Mouse (Mus musculus) CH12.LX (cell line): ENCODE measurements around the gene Gria3. TPM values are rescaled to one million over a fixed set of nuclear protein-coding genes. Genes with fewer than 3 reads are reported as not detected.

Experiments used
- DNase-seq: peaks from one replicate; pipeline ENCODE4 v3.0.0-alpha.2; 2013; ENCODE audit errors: extremely low read depth
- H3K27ac ChIP-seq: 2 replicates; pipeline ENCODE4 v1.5.1; 2012; ENCODE audit warnings: low read depth, mild to moderate bottlenecking, control low read depth, moderate library complexity; ENCODE audit not compliant: insufficient read depth
- H3K27me3 ChIP-seq: replicated peaks from 2 replicates; pipeline ENCODE3; 2012; ENCODE audit warnings: inconsistent platforms
- H3K36me3 ChIP-seq, 2 experiments: replicated peaks in 1 of 2; 2 replicates each; pipeline versions ENCODE3 to v1.6.1; 2012; ENCODE audit warnings: inconsistent platforms in 1 of 2, low read length in 1 of 2, mild to moderate bottlenecking in 1 of 2, mixed read lengths in 1 of 2, moderate library complexity in 1 of 2; ENCODE audit not compliant: control insufficient read depth in 1 of 2, insufficient read depth in 1 of 2
- H3K4me1 ChIP-seq, 2 experiments: 2 replicates each; pipeline ENCODE4 v1.6.1; 2012; ENCODE audit warnings: inconsistent platforms in 1 of 2, moderate library complexity in 1 of 2; ENCODE audit not compliant: insufficient read depth in 2 of 2, control insufficient read depth in 1 of 2
- H3K4me2 ChIP-seq: 2 replicates; pipeline ENCODE4 v1.6.1; 2012; ENCODE audit warnings: low read depth, mild to moderate bottlenecking, control low read depth; ENCODE audit not compliant: poor library complexity, insufficient read depth, severe bottlenecking
- H3K4me3 ChIP-seq, 3 experiments: fragments of 150-350 bp in 1 of 3; sonication (generic) in 1 of 3; replicated peaks in 1 of 3; 2 replicates each; pipeline versions ENCODE3 to v1.5.1; 2011 to 2012; ENCODE audit warnings: low read depth in 2 of 3, low read length in 2 of 3, mild to moderate bottlenecking in 2 of 3, moderate library complexity in 2 of 3, control low read depth in 1 of 3, improper control_type of control experiment in 1 of 3, inconsistent platforms in 1 of 3, mixed read lengths in 1 of 3; ENCODE audit not compliant: poor library complexity in 1 of 3
- H3K79me2 ChIP-seq: replicated peaks from 2 replicates; pipeline ENCODE4 v1.6.1; 2012; ENCODE audit warnings: mild to moderate bottlenecking, moderate library complexity; ENCODE audit not compliant: control insufficient read depth, poor library complexity, insufficient read depth, severe bottlenecking; ENCODE audit errors: extremely low read depth
- H3K9ac ChIP-seq: 2 replicates; pipeline ENCODE4 v1.6.1; 2012; ENCODE audit warnings: low read depth, mild to moderate bottlenecking, control low read depth, moderate library complexity; ENCODE audit not compliant: insufficient read depth
- H3K9me3 ChIP-seq: replicated peaks from 2 replicates; pipeline ENCODE3; 2012; ENCODE audit warnings: low read length, inconsistent platforms, mixed read lengths
- BHLHE40 ChIP-seq: IDR thresholded peaks from 2 replicates; pipeline ENCODE4 v1.6.1; 2011; ENCODE audit warnings: mild to moderate bottlenecking, low read depth, low read length, improper control_type of control experiment
- CHD2 ChIP-seq: IDR thresholded peaks from 2 replicates; pipeline ENCODE4 v1.6.1; 2011; ENCODE audit warnings: low read length, improper control_type of control experiment
- CTCF ChIP-seq, 2 experiments: IDR thresholded peaks in 1 of 2; conservative IDR thresholded peaks in 1 of 2; 2 replicates each; pipeline ENCODE4 v1.5.1; 2011 to 2012; ENCODE audit warnings: low read depth in 2 of 2, low read length in 2 of 2, improper control_type of control experiment in 1 of 2, inconsistent platforms in 1 of 2, mild to moderate bottlenecking in 1 of 2, moderate library complexity in 1 of 2
- E2F4 ChIP-seq: IDR thresholded peaks from 2 replicates; pipeline ENCODE4 v1.6.1; 2011; ENCODE audit warnings: low read depth, low read length, improper control_type of control experiment; ENCODE audit not compliant: insufficient replicate concordance
- ELF1 ChIP-seq: IDR thresholded peaks from 2 replicates; pipeline ENCODE4 v1.6.1; 2014; ENCODE audit warnings: low read depth, mild to moderate bottlenecking, inconsistent platforms, low read length, improper control_type of control experiment
- EP300 ChIP-seq: IDR thresholded peaks from 2 replicates; pipeline ENCODE4 v1.6.1; 2011; ENCODE audit warnings: low read length, improper control_type of control experiment
- ETS1 ChIP-seq: conservative IDR thresholded peaks from 2 replicates; pipeline ENCODE4 v1.6.1; 2012; ENCODE audit warnings: low read depth, mild to moderate bottlenecking, inconsistent platforms, low read length, improper control_type of control experiment, moderate library complexity
- GABPA ChIP-seq: IDR thresholded peaks from 2 replicates; pipeline ENCODE4 v1.6.1; 2012; ENCODE audit warnings: low read depth, low read length, improper control_type of control experiment, inconsistent platforms; ENCODE audit not compliant: insufficient replicate concordance
- HCFC1 ChIP-seq: IDR thresholded peaks from 2 replicates; pipeline ENCODE4 v1.6.1; 2012; ENCODE audit warnings: low read depth, mild to moderate bottlenecking, inconsistent platforms, low read length, improper control_type of control experiment
- JUN ChIP-seq: IDR thresholded peaks from 2 replicates; pipeline ENCODE4 v1.6.1; 2011; ENCODE audit warnings: low read depth, mild to moderate bottlenecking, low read length, improper control_type of control experiment, moderate library complexity; ENCODE audit not compliant: insufficient read depth
- JUND ChIP-seq: conservative IDR thresholded peaks from 2 replicates; pipeline ENCODE4 v1.6.1; 2011; ENCODE audit warnings: low read depth, low read length, improper control_type of control experiment
- KAT2A ChIP-seq: IDR thresholded peaks from 2 replicates; pipeline ENCODE4 v1.6.1; 2012; ENCODE audit warnings: low read length, improper control_type of control experiment, inconsistent platforms; ENCODE audit not compliant: insufficient replicate concordance
- MAFK ChIP-seq: IDR thresholded peaks from 2 replicates; pipeline ENCODE4 v1.6.1; 2011; ENCODE audit warnings: low read length, improper control_type of control experiment; ENCODE audit not compliant: insufficient replicate concordance
- MAX ChIP-seq: IDR thresholded peaks from 2 replicates; pipeline ENCODE4 v1.6.1; 2011; ENCODE audit warnings: low read length, improper control_type of control experiment
- MAZ ChIP-seq: IDR thresholded peaks from 2 replicates; pipeline ENCODE4 v1.6.1; 2012; ENCODE audit warnings: low read depth, mild to moderate bottlenecking, inconsistent platforms, low read length, improper control_type of control experiment, moderate library complexity
- MXI1 ChIP-seq: IDR thresholded peaks from 2 replicates; pipeline ENCODE4 v1.6.1; 2011; ENCODE audit warnings: mild to moderate bottlenecking, low read depth, low read length, improper control_type of control experiment
- NELFE ChIP-seq: IDR thresholded peaks from 2 replicates; pipeline ENCODE4 v1.6.1; 2011; ENCODE audit warnings: low read depth, low read length, improper control_type of control experiment
- NRF1 ChIP-seq: IDR thresholded peaks from 2 replicates; pipeline ENCODE4 v1.6.1; 2014; ENCODE audit warnings: low read depth, mild to moderate bottlenecking, inconsistent platforms, low read length, improper control_type of control experiment, moderate library complexity
- PAX5 ChIP-seq: IDR thresholded peaks from 2 replicates; pipeline ENCODE4 v1.6.1; 2012; ENCODE audit warnings: low read length, inconsistent platforms, mixed read lengths
- RAD21 ChIP-seq: IDR thresholded peaks from 2 replicates; pipeline ENCODE4 v1.6.1; 2011; ENCODE audit warnings: low read depth, mild to moderate bottlenecking, low read length, improper control_type of control experiment, moderate library complexity
- RCOR1 ChIP-seq: conservative IDR thresholded peaks from 2 replicates; pipeline ENCODE4 v1.6.1; 2012; ENCODE audit warnings: low read depth, mild to moderate bottlenecking, inconsistent platforms, low read length, improper control_type of control experiment
- SIN3A ChIP-seq: IDR thresholded peaks from 2 replicates; pipeline ENCODE4 v1.6.1; 2012; ENCODE audit warnings: low read length, improper control_type of control experiment, inconsistent platforms
- SMC3 ChIP-seq: IDR thresholded peaks from 2 replicates; pipeline ENCODE4 v1.6.1; 2011; ENCODE audit warnings: low read depth, low read length, improper control_type of control experiment
- TCF12 ChIP-seq: IDR thresholded peaks from 2 replicates; pipeline ENCODE4 v1.6.1; 2014; ENCODE audit warnings: low read depth, mild to moderate bottlenecking, inconsistent platforms, low read length, improper control_type of control experiment
- UBTF ChIP-seq: IDR thresholded peaks from 2 replicates; pipeline ENCODE4 v1.6.1; 2012; ENCODE audit warnings: low read depth, mild to moderate bottlenecking, inconsistent platforms, low read length, improper control_type of control experiment, moderate library complexity
- USF2 ChIP-seq: conservative IDR thresholded peaks from 2 replicates; pipeline ENCODE4 v1.6.1; 2011; ENCODE audit warnings: low read depth, low read length, improper control_type of control experiment
- ZKSCAN1 ChIP-seq: IDR thresholded peaks from 2 replicates; pipeline ENCODE4 v1.6.1; 2012; ENCODE audit warnings: low read depth, inconsistent platforms, low read length, improper control_type of control experiment, borderline replicate concordance
- ZMIZ1 ChIP-seq: IDR thresholded peaks from 2 replicates; pipeline ENCODE4 v1.6.1; 2012; ENCODE audit warnings: low read depth, mild to moderate bottlenecking, inconsistent platforms, low read length, improper control_type of control experiment
- dilution Hi-C: fragments of 300-500 bp; cut with MboI; formaldehyde crosslinking; loops from 2 replicates; pipeline ENCODE4 v1.14.3; 2020; ENCODE audit warnings: low sequenced_read_pairs; ENCODE audit not compliant: extremely low pct_unique_long_range_greater_than_20kb, extremely low pct_ligation_motif_present
- in situ Hi-C: fragments of 300-500 bp; cut with MboI; formaldehyde crosslinking; loops from 3 replicates; pipeline ENCODE4 v1.14.3; 2019; ENCODE audit warnings: low sequenced_read_pairs, low pct_ligation_motif_present, low pct_unique_long_range_greater_than_20kb, mixed read lengths
- polyA plus RNA-seq: library from polyadenylated mRNA; unstranded; fragments of >175 nt; gene quantifications from 2 replicates; pipeline ENCODE4 v1.2.1, GENCODE M21; 2012; ENCODE audit warnings: low read depth; ENCODE audit not compliant: insufficient read length
- total RNA-seq, 2 experiments: library from RNA; depleted of rRNA; stranded (reverse); fragments of 300-350 nt in 1 of 2; fragments of >200 nt in 1 of 2; gene quantifications; 2 replicates each; pipeline ENCODE4 v1.2.3; 2012 to 2014

The Gria3 gene
- total and polyA plus RNA-seq, 3 experiments, result 0.05 to 0.07 TPM; not detected in 1

- Histone ChIP-seq H3K9me3 (no peaks in the 10 kb centered on the region), H3K4me2 (no peak overlapping the region), H3K4me3 (no peak overlapping the region), H3K27me3 (no peaks in the 10 kb centered on the region), H3K27ac (no peak overlapping the region), H3K4me1 (no peaks in the 10 kb centered on the region), H3K9ac (no peak overlapping the region), H3K36me3 (no peaks in the 10 kb centered on the region), H3K79me2 (no peaks in the 10 kb centered on the region)
- DNase-seq, result no peak
- TF ChIP-seq GABPA (no peak), CTCF (conservative IDR thresholded peaks at IDR 0.05 in 1 of 2, IDR thresholded peaks at IDR 0.05 in 1 of 2; ENCODE audit: low read depth in 2 of 2, low read length in 2 of 2) (no peak), CHD2 (no peak), SIN3A (no peak), EP300 (no peak), JUN (no peak), MAZ (no peak), NELFE (no peak), PAX5 (no peak), ZKSCAN1 (no peak), BHLHE40 (no peak), MAFK (no peak), HCFC1 (no peak), E2F4 (no peak), TCF12 (no peak), KAT2A (no peak), SMC3 (no peak)
- dilution Hi-C loops (no loop called here), in situ Hi-C loops (no loop called here)
Measured at GRCm38 (mm10) chrX:41477486-41477885, 76.8 kb downstream of the Gria3 start.

GRCm38 (mm10) chrX:41496528-41496927 is 95.9 kb downstream of the Gria3 start:
- H3K79me2 ChIP-seq, result no peaks in the 10 kb centered on the region
- no peaks in the 10 kb centered on the region for H3K9me3 ChIP-seq
- TF ChIP-seq SIN3A (no peak), MAX (no peak), USF2 (no peak), ETS1 (no peak), RCOR1 (no peak), MXI1 (no peak), ZMIZ1 (no peak), ELF1 (no peak), RAD21 (no peak), KAT2A (no peak), NRF1 (no peak), UBTF (no peak), CTCF (conservative IDR thresholded peaks at IDR 0.05 in 1 of 2, IDR thresholded peaks at IDR 0.05 in 1 of 2; ENCODE audit: low read depth in 2 of 2, low read length in 2 of 2) (no peak), ZKSCAN1 (no peak), JUND (no peak)
- no peak overlapping the region for H3K4me3 ChIP-seq
- in situ Hi-C loops (no loop called here), dilution Hi-C loops (no loop called here)
- no peak overlapping the region for H3K9ac ChIP-seq
- H3K27me3 ChIP-seq, result no peaks in the 10 kb centered on the region
- H3K4me2 ChIP-seq, result no peak overlapping the region
- no peak for DNase-seq
- H3K27ac ChIP-seq, result no peak overlapping the region
- H3K4me1 ChIP-seq, result no peaks in the 10 kb centered on the region
- no peaks in the 10 kb centered on the region for H3K36me3 ChIP-seq
